Mouse (Mus musculus) embryo, embryonic 10.5 days (tissue): ENCODE measurements around the gene Rassf1.

Experiments
- DNase-seq: peaks from one replicate; pipeline ENCODE4 v3.0.0-alpha.2; 2015; ENCODE audit warnings: low spot score

Rassf1 gene

GRCm38 (mm10) chr9:107551117-107551889 lies at the start of gene Rassf1:
Rassf1 (plus strand) TSS chr9:107551555.
- peak; percentile 77 for DNase-seq

DNA sequence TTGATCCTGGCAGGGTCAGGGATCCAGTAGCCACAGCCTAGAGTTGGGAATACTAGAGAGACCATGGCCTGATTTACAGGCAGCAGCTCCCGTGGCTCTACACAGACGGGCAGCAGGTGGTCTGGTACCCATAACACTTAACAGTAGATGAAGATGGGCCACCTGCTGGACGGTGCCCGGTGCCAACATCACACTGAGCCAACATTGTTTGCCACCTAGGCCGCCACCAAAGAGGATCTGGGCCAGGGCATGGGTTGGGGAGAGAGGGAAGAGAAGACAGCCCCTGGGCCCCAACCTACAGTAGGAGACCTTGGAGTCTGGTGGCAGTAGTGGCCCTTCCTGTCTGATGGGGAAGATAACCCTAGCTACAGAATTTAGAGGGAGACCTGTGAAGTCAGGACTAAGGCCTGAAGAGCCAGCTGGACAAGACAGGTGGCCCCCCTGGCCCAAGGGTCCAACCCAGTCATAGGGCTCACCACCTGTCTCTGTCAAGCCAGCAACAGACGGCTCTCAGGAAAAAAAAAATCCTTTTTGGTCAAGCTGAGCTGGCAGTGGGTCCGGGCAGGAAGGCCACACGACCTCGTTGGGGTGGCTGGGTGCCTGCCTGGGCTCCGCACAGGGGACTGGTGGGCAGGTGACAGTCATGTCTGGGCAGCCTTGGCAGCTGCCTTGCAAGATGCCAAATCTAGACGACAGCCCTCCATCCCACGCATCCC lies 49.1 kb upstream of the Rassf1 start:
- DNase-seq = no peak

GRCm38 (mm10) chr9:107504662-107505537 lies 46.5 kb upstream of the Rassf1 start:
- no peak for DNase-seq

DNA sequence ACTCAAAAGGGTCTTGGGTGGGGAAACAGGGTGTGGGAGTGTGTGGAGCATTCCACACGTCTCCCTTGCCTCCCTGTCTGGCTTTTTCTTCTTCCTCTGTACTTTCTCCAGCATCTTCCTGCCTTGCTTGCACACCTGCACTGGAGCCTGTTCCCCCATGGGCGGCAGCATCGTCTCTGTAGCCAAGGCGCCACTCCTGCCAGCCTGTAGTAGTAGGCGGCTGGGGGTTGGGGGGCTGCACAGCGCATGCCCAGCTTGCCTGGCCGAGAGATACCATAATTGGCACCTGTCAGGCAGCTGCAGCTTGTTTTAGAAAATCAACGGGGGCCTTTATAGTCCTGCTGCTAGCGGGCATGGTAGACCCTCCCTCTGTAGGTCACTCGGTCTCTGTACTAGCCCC lies 43.1 kb upstream of the Rassf1 start:
- DNase-seq = no peak

DNA sequence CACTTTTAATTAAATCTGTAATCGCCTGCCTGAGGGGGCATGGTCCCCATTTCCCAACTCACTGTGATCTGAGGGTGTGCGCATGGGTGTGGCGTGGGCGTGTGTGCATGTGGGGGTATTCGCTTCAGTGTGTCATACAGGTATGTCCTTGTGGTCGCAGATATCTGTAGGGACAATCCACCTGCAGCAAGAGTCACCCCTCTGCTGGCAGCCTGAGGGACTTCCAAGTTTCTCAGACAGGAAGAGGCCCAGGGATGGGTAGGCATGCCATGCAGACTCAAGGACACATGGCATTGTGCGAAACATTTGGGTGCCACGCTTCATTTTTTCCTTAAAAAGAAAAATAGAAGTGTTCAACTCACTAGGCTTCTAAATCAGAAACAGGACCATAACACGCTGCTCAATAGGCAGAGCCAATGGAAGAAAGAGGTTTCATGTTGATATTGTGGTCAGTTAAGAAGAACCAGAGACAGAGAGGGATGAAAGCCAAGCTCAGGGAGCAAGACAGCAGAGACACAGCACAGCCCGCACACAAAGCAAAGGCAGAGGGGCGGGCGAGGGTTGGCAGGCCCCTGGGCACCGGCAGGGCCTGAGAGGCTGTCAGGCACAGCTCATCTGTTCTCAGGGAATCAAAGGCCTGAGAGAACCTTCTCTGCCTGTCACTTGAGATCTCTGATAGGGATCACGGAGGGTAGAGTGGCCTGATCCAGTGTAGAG lies 40.8 kb upstream of the Rassf1 start:
- DNase-seq = no peak

DNA sequence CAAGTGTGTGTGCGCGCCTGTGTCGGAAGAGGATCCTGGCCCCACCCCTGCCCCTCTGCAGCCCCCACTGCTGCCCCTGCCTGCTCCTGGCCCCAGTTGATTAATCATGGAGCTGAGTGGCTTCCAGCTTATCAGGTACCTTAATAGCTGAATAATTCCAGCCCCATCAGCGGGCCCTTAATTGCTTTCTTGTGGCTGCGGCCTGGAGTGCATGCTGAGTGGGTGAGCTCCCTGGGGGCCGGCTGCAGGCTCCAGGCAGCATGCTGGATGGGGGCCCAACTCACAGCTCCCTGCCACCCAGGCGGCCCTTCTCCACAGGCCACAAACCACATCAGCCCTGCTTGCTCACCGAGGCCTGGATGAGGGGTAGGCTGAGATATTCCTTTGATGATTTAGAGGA lies 39.9 kb upstream of the Rassf1 start:
- DNase-seq = no peak

GRCm38 (mm10) chr9:107512326-107512725 lies 39.0 kb upstream of the Rassf1 start:
- DNase-seq = no peak

DNA sequence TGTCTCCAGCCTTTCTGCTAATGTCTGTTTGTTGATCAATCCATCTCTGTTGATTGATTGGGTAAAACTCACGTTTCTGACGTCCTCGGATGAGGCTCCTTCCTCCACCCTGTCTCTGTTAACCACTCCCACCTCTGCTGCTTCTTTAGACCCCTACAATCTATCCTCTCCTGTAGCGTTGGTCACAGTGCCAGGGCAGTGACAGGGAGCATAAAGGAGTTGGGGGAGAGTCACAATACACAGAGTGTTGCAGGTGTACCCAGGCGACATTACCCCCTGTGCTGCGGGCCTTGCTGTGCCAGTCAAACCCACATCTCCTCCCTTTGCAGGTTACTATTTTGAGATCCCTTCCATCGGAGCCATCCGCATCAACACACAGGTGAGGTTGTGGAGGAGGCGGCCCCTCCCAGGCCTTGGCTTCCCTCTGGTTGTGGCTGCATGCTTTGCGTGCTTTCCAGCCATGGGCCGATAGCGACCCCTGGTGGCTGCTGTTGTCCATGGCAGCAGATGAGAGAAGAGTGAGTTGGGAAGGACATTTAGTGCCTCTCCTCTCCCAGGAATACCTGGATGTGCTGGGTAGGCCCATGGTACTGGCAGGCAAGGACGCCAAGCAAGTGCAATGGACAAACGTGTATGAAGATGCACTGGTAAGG lies 36.9 kb upstream of the Rassf1 start:
- DNase-seq = peak; percentile 90

DNA sequence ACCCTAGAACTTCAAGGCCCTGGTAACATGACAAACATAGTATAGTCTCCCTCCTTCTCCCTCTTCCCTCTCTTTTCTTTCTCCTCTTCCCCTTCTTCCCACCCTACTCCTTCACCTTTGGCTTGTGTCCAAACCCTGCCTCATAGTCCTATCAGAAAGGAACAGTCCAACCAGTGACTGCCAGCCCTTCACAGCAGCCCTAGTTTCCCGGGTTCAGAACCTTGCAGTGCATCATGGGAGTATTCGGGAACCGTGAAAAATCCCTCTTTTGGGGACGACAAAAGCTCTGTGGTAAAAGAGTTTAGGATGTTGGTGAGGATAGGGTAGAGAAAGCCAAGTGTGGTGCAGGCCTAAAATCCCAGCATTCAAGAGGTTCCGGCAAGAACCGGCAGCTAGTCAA lies 31.0 kb upstream of the Rassf1 start:
- DNase-seq = no peak

DNA sequence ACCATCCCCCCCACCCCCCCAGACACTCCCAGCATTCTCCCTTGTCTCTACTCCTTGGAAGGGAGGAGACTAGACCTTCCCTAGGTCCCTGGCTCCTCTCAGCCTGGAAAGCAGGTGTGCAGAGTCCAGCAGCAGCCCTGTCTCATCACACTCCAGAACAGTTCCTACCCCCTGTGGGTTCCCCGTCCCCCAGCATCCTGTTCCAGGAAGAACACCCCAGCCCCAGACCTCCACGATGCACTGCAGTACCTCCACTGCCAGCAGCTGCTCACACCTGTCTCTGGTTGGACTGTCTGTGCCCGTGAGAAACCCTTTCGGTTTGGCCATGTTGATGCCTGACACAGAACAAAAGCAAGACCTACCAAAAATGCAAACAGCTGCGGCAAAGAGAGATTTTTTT lies 30.2 kb upstream of the Rassf1 start:
- no peak for DNase-seq

DNA sequence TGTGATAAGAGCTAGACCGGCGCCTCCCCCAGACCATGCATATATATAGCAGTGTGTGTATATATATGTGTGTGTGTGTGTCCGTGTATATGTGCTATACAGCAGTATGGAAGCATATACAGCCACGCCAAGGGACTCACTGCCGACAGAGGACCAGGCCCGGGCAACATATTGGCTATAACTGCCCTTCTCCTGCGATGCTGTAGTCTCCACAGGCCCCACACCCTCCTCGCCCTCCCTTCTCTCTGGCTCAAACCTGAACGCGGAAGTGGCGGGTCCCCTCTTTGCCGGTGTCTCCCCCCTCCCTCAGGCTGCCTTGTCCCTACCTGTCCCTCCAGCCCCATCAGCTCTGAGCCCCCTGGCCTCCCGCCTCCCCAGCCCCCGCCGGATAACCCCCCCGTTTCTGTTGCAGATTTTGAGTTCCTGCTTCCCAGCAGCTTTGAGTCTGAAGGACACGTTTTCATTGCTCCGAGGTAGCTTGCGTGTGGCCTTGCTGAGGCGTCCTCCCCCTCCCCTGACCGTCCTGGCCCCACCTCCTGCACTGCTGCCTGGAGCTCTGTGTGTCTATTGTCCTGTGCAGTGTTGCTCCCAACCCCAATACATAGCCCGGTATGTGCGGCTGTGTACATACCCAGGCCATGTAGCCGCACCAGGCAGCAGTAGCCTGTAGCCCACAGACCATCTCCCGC lies 29.5 kb upstream of the Rassf1 start:
- no peak for DNase-seq

GRCm38 (mm10) chr9:107522400-107522711 lies 29.0 kb upstream of the Rassf1 start:
- no peak for DNase-seq

- DNase-seq = peak; percentile 85
Observed at GRCm38 (mm10) chr9:107526198-107527026, 24.9 kb upstream of the Rassf1 start.

DNA sequence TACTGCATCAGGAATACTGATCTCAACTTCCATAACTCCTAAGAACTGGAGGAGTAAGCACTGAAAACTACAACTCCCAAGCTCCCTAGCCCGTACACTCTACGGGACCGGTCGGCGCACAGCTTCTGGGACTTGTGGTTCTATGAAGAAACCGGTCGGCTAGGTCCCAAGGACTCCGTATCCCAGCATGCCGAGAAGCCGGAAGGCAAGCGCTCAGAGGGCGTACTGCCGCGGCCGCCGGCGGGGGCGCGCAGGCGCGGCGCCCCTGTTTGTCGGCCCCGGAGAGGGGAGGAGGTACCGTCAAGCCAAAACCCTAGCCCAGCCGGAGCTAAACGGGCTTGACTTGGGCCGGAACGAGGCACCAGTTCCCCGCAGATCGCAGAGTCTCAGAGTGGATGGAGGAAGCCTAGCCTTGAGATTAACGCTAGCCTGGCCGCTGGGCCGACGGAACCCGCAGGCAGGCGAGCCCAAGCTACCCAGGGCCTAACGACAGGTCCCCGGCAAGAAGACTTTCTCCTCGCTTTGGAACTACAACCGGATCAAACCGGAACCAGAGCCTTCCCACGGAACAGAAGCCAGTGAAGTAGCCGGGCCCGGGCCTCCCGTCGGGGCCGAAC lies 17.5 kb upstream of the Rassf1 start, which contains the start of gene Tmem115:
TSS of gene Tmem115 (plus strand) at position 155 of the 617 bp plus-strand sequence.
- DNase-seq = peak; percentile 98

DNA sequence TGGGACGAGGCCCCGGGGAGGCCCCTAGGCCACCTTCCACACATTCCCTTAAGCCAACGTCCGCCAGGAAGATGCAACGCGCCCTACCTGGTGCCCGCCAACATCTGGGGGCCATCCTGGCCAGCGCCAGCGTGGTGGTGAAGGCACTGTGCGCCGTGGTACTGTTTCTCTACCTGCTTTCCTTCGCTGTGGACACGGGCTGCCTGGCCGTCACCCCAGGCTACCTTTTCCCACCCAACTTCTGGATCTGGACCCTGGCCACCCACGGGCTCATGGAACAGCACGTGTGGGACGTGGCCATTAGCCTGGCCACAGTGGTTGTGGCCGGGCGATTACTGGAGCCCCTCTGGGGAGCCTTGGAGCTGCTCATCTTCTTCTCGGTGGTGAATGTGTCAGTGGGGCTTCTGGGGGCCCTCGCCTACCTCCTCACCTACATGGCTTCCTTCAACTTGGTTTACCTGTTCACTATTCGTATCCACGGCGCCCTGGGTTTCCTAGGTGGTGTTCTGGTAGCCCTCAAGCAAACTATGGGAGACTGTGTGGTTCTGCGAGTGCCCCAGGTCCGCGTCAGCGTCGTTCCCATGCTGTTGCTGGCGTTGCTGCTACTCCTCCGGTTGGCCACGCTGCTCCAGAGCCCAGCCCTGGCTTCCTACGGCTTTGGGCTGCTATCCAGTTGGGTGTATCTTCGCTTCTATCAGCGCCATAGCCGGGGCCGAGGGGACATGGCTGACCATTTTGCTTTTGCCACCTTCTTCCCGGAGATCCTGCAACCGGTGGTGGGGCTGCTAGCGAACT lies 16.8 kb upstream of the Rassf1 start:
- peak; percentile 46 for DNase-seq

- DNase-seq = no peak
Observed at GRCm38 (mm10) chr9:107538231-107538630, 13.1 kb upstream of the Rassf1 start.

DNA sequence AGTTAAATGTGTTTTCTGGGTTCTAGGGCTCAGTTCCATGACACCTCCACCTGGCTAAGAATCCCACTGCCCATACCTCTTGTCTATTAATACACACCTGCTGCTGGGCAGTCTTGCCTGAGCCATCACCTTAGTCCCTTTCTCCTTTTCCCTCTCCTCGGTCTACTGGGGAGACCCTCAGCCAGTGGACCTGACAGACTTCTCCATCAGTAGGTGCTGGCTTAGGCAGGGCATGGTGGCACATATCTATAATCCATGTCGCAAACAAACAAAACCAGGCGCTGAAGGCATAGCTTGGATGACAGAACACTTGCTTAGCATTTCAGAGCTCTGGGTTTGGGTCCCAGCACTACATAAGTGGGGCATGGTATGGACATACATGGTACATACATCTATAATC lies 12.6 kb upstream of the Rassf1 start:
- no peak for DNase-seq

GRCm38 (mm10) chr9:107539940-107540339 lies 11.4 kb upstream of the Rassf1 start:
- no peak for DNase-seq

GRCm38 (mm10) chr9:107540420-107540819 lies 10.9 kb upstream of the Rassf1 start:
- DNase-seq = no peak
